Mouse (Mus musculus) CH12.LX (cell line): Measurements from ENCODE around the gene Rybp. TPM values are rescaled to one million over a fixed set of nuclear protein-coding genes. Genes with fewer than 3 reads are reported as not detected.

Experiments used
- DNase-seq: peaks from one replicate; pipeline ENCODE4 v3.0.0-alpha.2; 2013; ENCODE audit errors: extremely low read depth
- H3K27ac ChIP-seq: 2 replicates; pipeline ENCODE4 v1.5.1; 2012; ENCODE audit warnings: low read depth, mild to moderate bottlenecking, control low read depth, moderate library complexity; ENCODE audit not compliant: insufficient read depth
- H3K27me3 ChIP-seq: replicated peaks from 2 replicates; pipeline ENCODE3; 2012; ENCODE audit warnings: inconsistent platforms
- H3K36me3 ChIP-seq, 2 experiments: replicated peaks in 1 of 2; 2 replicates each; pipeline versions ENCODE3 to v1.6.1; 2012; ENCODE audit warnings: inconsistent platforms in 1 of 2, low read length in 1 of 2, mild to moderate bottlenecking in 1 of 2, mixed read lengths in 1 of 2, moderate library complexity in 1 of 2; ENCODE audit not compliant: control insufficient read depth in 1 of 2, insufficient read depth in 1 of 2
- H3K4me1 ChIP-seq, 2 experiments: 2 replicates each; pipeline ENCODE4 v1.6.1; 2012; ENCODE audit warnings: inconsistent platforms in 1 of 2, moderate library complexity in 1 of 2; ENCODE audit not compliant: insufficient read depth in 2 of 2, control insufficient read depth in 1 of 2
- H3K4me2 ChIP-seq: 2 replicates; pipeline ENCODE4 v1.6.1; 2012; ENCODE audit warnings: low read depth, mild to moderate bottlenecking, control low read depth; ENCODE audit not compliant: poor library complexity, insufficient read depth, severe bottlenecking
- H3K4me3 ChIP-seq, 3 experiments: fragments of 150-350 bp in 1 of 3; sonication (generic) in 1 of 3; replicated peaks in 1 of 3; 2 replicates each; pipeline versions ENCODE3 to v1.5.1; 2011 to 2012; ENCODE audit warnings: low read depth in 2 of 3, low read length in 2 of 3, mild to moderate bottlenecking in 2 of 3, moderate library complexity in 2 of 3, control low read depth in 1 of 3, improper control_type of control experiment in 1 of 3, inconsistent platforms in 1 of 3, mixed read lengths in 1 of 3; ENCODE audit not compliant: poor library complexity in 1 of 3
- H3K79me2 ChIP-seq: replicated peaks from 2 replicates; pipeline ENCODE4 v1.6.1; 2012; ENCODE audit warnings: mild to moderate bottlenecking, moderate library complexity; ENCODE audit not compliant: control insufficient read depth, poor library complexity, insufficient read depth, severe bottlenecking; ENCODE audit errors: extremely low read depth
- H3K9ac ChIP-seq: 2 replicates; pipeline ENCODE4 v1.6.1; 2012; ENCODE audit warnings: low read depth, mild to moderate bottlenecking, control low read depth, moderate library complexity; ENCODE audit not compliant: insufficient read depth
- H3K9me3 ChIP-seq: replicated peaks from 2 replicates; pipeline ENCODE3; 2012; ENCODE audit warnings: low read length, inconsistent platforms, mixed read lengths
- BHLHE40 ChIP-seq: IDR thresholded peaks from 2 replicates; pipeline ENCODE4 v1.6.1; 2011; ENCODE audit warnings: mild to moderate bottlenecking, low read depth, low read length, improper control_type of control experiment
- CHD1 ChIP-seq: IDR thresholded peaks from 2 replicates; pipeline ENCODE4 v1.6.1; 2012; ENCODE audit warnings: low read depth, low read length, improper control_type of control experiment, inconsistent platforms
- CTCF ChIP-seq, 2 experiments: IDR thresholded peaks in 1 of 2; conservative IDR thresholded peaks in 1 of 2; 2 replicates each; pipeline ENCODE4 v1.5.1; 2011 to 2012; ENCODE audit warnings: low read depth in 2 of 2, low read length in 2 of 2, improper control_type of control experiment in 1 of 2, inconsistent platforms in 1 of 2, mild to moderate bottlenecking in 1 of 2, moderate library complexity in 1 of 2
- ELF1 ChIP-seq: IDR thresholded peaks from 2 replicates; pipeline ENCODE4 v1.6.1; 2014; ENCODE audit warnings: low read depth, mild to moderate bottlenecking, inconsistent platforms, low read length, improper control_type of control experiment
- EP300 ChIP-seq: IDR thresholded peaks from 2 replicates; pipeline ENCODE4 v1.6.1; 2011; ENCODE audit warnings: low read length, improper control_type of control experiment
- ETS1 ChIP-seq: conservative IDR thresholded peaks from 2 replicates; pipeline ENCODE4 v1.6.1; 2012; ENCODE audit warnings: low read depth, mild to moderate bottlenecking, inconsistent platforms, low read length, improper control_type of control experiment, moderate library complexity
- JUND ChIP-seq: conservative IDR thresholded peaks from 2 replicates; pipeline ENCODE4 v1.6.1; 2011; ENCODE audit warnings: low read depth, low read length, improper control_type of control experiment
- KAT2A ChIP-seq: IDR thresholded peaks from 2 replicates; pipeline ENCODE4 v1.6.1; 2012; ENCODE audit warnings: low read length, improper control_type of control experiment, inconsistent platforms; ENCODE audit not compliant: insufficient replicate concordance
- MAZ ChIP-seq: IDR thresholded peaks from 2 replicates; pipeline ENCODE4 v1.6.1; 2012; ENCODE audit warnings: low read depth, mild to moderate bottlenecking, inconsistent platforms, low read length, improper control_type of control experiment, moderate library complexity
- MEF2A ChIP-seq: IDR thresholded peaks from 2 replicates; pipeline ENCODE4 v1.6.1; 2014; ENCODE audit warnings: low read depth, mild to moderate bottlenecking, inconsistent platforms, low read length, improper control_type of control experiment, borderline replicate concordance
- MXI1 ChIP-seq: IDR thresholded peaks from 2 replicates; pipeline ENCODE4 v1.6.1; 2011; ENCODE audit warnings: mild to moderate bottlenecking, low read depth, low read length, improper control_type of control experiment
- MYC ChIP-seq: IDR thresholded peaks from 2 replicates; pipeline ENCODE4 v1.6.1; 2011; ENCODE audit warnings: low read depth, mild to moderate bottlenecking, improper control_type of control experiment, low read length
- NRF1 ChIP-seq: IDR thresholded peaks from 2 replicates; pipeline ENCODE4 v1.6.1; 2014; ENCODE audit warnings: low read depth, mild to moderate bottlenecking, inconsistent platforms, low read length, improper control_type of control experiment, moderate library complexity
- PAX5 ChIP-seq: IDR thresholded peaks from 2 replicates; pipeline ENCODE4 v1.6.1; 2012; ENCODE audit warnings: low read length, inconsistent platforms, mixed read lengths
- POLR2A ChIP-seq: IDR thresholded peaks from 2 replicates; pipeline ENCODE4 v1.6.1; 2011; ENCODE audit warnings: low read depth, mild to moderate bottlenecking, improper control_type of control experiment, low read length
- SIN3A ChIP-seq: IDR thresholded peaks from 2 replicates; pipeline ENCODE4 v1.6.1; 2012; ENCODE audit warnings: low read length, improper control_type of control experiment, inconsistent platforms
- TBP ChIP-seq: conservative IDR thresholded peaks from 2 replicates; pipeline ENCODE4 v1.6.1; 2011; ENCODE audit warnings: low read depth, low read length, improper control_type of control experiment
- USF1 ChIP-seq: IDR thresholded peaks from 2 replicates; pipeline ENCODE4 v1.6.1; 2014; ENCODE audit warnings: low read depth, mild to moderate bottlenecking, inconsistent platforms, low read length, improper control_type of control experiment
- USF2 ChIP-seq: conservative IDR thresholded peaks from 2 replicates; pipeline ENCODE4 v1.6.1; 2011; ENCODE audit warnings: low read depth, low read length, improper control_type of control experiment
- ZC3H11A ChIP-seq: IDR thresholded peaks from 2 replicates; pipeline ENCODE4 v1.6.1; 2012; ENCODE audit warnings: low read depth, mild to moderate bottlenecking, inconsistent platforms, low read length, improper control_type of control experiment
- ZMIZ1 ChIP-seq: IDR thresholded peaks from 2 replicates; pipeline ENCODE4 v1.6.1; 2012; ENCODE audit warnings: low read depth, mild to moderate bottlenecking, inconsistent platforms, low read length, improper control_type of control experiment
- ZNF384 ChIP-seq: IDR thresholded peaks from 2 replicates; pipeline ENCODE4 v1.6.1; 2012; ENCODE audit warnings: low read depth, low read length, improper control_type of control experiment, inconsistent platforms
- dilution Hi-C: fragments of 300-500 bp; cut with MboI; formaldehyde crosslinking; loops from 2 replicates; pipeline ENCODE4 v1.14.3; 2020; ENCODE audit warnings: low sequenced_read_pairs; ENCODE audit not compliant: extremely low pct_unique_long_range_greater_than_20kb, extremely low pct_ligation_motif_present
- in situ Hi-C: fragments of 300-500 bp; cut with MboI; formaldehyde crosslinking; loops from 3 replicates; pipeline ENCODE4 v1.14.3; 2019; ENCODE audit warnings: low sequenced_read_pairs, low pct_ligation_motif_present, low pct_unique_long_range_greater_than_20kb, mixed read lengths
- polyA plus RNA-seq: library from polyadenylated mRNA; unstranded; fragments of >175 nt; gene quantifications from 2 replicates; pipeline ENCODE4 v1.2.1, GENCODE M21; 2012; ENCODE audit warnings: low read depth; ENCODE audit not compliant: insufficient read length
- total RNA-seq, 2 experiments: library from RNA; depleted of rRNA; stranded (reverse); fragments of 300-350 nt in 1 of 2; fragments of >200 nt in 1 of 2; gene quantifications; 2 replicates each; pipeline ENCODE4 v1.2.3; 2012 to 2014

The Rybp gene
- total and polyA plus RNA-seq, 3 experiments: 9.1 to 27.4 (median 23.6) TPM

DNA sequence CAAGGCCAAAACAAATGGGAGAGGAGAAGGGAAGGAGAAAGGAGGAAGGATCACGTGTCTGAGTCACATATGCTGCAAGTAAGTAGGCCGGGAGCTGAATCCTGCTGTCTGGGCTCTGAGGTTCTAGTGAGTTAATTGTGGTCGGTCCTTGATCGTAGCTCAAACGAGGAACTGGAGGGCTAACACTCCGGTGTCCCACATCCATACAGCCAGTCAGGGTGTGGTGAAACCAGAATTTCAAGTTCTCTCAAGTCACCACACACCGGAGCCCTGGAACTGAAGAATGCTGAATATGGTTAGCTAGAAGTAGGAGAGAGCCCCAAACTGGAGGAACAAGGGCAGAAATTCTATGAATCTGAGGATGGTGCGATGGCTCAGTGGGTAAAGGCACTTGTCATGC lies 10.3 kb upstream of the Rybp start:
- 0 out of 4 replicates have a peak, but pooled peaks cover 0 to 3% of the 10 kb centered on the region in 2 experiments for H3K4me1 ChIP-seq
- TF ChIP-seq EP300 (no peak), USF2 (no peak), ZMIZ1 (no peak), ZC3H11A (no peak), CHD1 (no peak), MAZ (no peak), MEF2A (no peak), SIN3A (no peak), JUND (no peak), ELF1 (no peak), PAX5 (no peak), USF1 (no peak), MYC (no peak), NRF1 (no peak)
- H3K9me3 ChIP-seq: no peaks in the 10 kb centered on the region
- in situ Hi-C loops: no loop called here
- H3K27me3 ChIP-seq: peaks cover 5% of the 10 kb centered on the region
- H3K79me2 ChIP-seq: no peaks in the 10 kb centered on the region
- H3K36me3 ChIP-seq: no peaks in the 10 kb centered on the region
- DNase-seq: no peak
- H3K4me2 ChIP-seq: no peak overlapping the region
- no peak overlapping the region for H3K4me3 ChIP-seq
- dilution Hi-C loops: no loop called here
- H3K9ac ChIP-seq: no peak overlapping the region
- no peak overlapping the region for H3K27ac ChIP-seq

- Histone ChIP-seq H3K27me3 (peaks cover 22% of the 10 kb centered on the region), H3K79me2 (no peaks in the 10 kb centered on the region), H3K27ac (no peak overlapping the region), H3K9me3 (no peaks in the 10 kb centered on the region), H3K4me2 (no peak overlapping the region), H3K4me3 (no peak overlapping the region), H3K9ac (no peak overlapping the region), H3K4me1 (peaks cover 0 to 5% of the 10 kb centered on the region in 2 experiments; a peak in 2 of 4 replicates), H3K36me3 (no peaks in the 10 kb centered on the region)
- in situ Hi-C loops: no loop called here
- DNase-seq: no peak
- TF ChIP-seq TBP (no peak), BHLHE40 (no peak), POLR2A (no peak), SIN3A (no peak), KAT2A (no peak), ETS1 (no peak), CHD1 (no peak), CTCF (conservative IDR thresholded peaks at IDR 0.05 in 1 of 2, IDR thresholded peaks at IDR 0.05 in 1 of 2; ENCODE audit: low read depth in 2 of 2, low read length in 2 of 2) (no peak), MXI1 (no peak), ZNF384 (no peak)
- dilution Hi-C loops: no loop called here
These were observed 5.1 kb upstream of the Rybp start for GRCm38 (mm10) chr6:100292411-100292810.
